Mouse (Mus musculus): ENCODE data around the gene Gm10570. TPM values are rescaled to one million over a fixed set of nuclear protein-coding genes. Genes with fewer than 3 reads are reported as not detected.
A peak's percentile ranks its signal among the peaks of the same experiment; 100 is the strongest.

Gene Gm10570
- polyA plus RNA-seq, 1 experiment = not detected

- Histone ChIP-seq H3K4me3 (ENCODE audit: insufficient read depth, low read length) (peak overlapping the region; percentile 57), H3K27ac (ENCODE audit: insufficient read depth, low read length) (no peak overlapping the region), H3K4me1 (ENCODE audit: control insufficient read depth, insufficient read depth, low read length) (peaks cover 5% of the 10 kb centered on the region; the same call in 1 of the 2 replicates)
- peak; percentile 29; the same call in 1 of the 2 replicates for TF ChIP-seq POLR2A (IDR thresholded peaks at IDR 0.05; ENCODE audit: low read depth, low read length)
- no peak for TF ChIP-seq CTCF (IDR thresholded peaks at IDR 0.05; ENCODE audit: borderline replicate concordance, insufficient read depth, low read length)
Observed at GRCm38 (mm10) chr4:130274346-130275015, 34.0 kb downstream of the Gm10570 start.

- TF ChIP-seq POLR2A (IDR thresholded peaks at IDR 0.05; ENCODE audit: low read depth, low read length) = peak; percentile 60
- no peak for TF ChIP-seq CTCF (IDR thresholded peaks at IDR 0.05; ENCODE audit: borderline replicate concordance, insufficient read depth, low read length)
- Histone ChIP-seq H3K4me1 (ENCODE audit: control insufficient read depth, insufficient read depth, low read length) (peaks cover 5% of the 10 kb centered on the region; the same call in 1 of the 2 replicates), H3K27ac (ENCODE audit: insufficient read depth, low read length) (peak overlapping the region; percentile 56), H3K4me3 (ENCODE audit: insufficient read depth, low read length) (peak overlapping the region; percentile 57)
Observed at GRCm38 (mm10) chr4:130273698-130274345, 34.7 kb downstream of the Gm10570 start.

- Histone ChIP-seq H3K4me1 (ENCODE audit: control insufficient read depth, insufficient read depth, low read length) (peaks cover 5% of the 10 kb centered on the region; the same call in 1 of the 2 replicates), H3K4me3 (ENCODE audit: insufficient read depth, low read length) (no peak overlapping the region), H3K27ac (ENCODE audit: insufficient read depth, low read length) (no peak overlapping the region)
- no peak for TF ChIP-seq CTCF (IDR thresholded peaks at IDR 0.05; ENCODE audit: borderline replicate concordance, insufficient read depth, low read length)
- no peak for TF ChIP-seq POLR2A (IDR thresholded peaks at IDR 0.05; ENCODE audit: low read depth, low read length)
Observed at GRCm38 (mm10) chr4:130270611-130271347, 37.7 kb downstream of the Gm10570 start.

GRCm38 (mm10) chr4:130270089-130270488 is 38.4 kb downstream of the Gm10570 start:
- Histone ChIP-seq H3K4me3 (ENCODE audit: insufficient read depth, low read length) (no peak overlapping the region), H3K27ac (ENCODE audit: insufficient read depth, low read length) (no peak overlapping the region), H3K4me1 (ENCODE audit: control insufficient read depth, insufficient read depth, low read length) (peaks cover 5% of the 10 kb centered on the region; the same call in 1 of the 2 replicates)
- TF ChIP-seq CTCF (IDR thresholded peaks at IDR 0.05; ENCODE audit: borderline replicate concordance, insufficient read depth, low read length) (no peak), POLR2A (IDR thresholded peaks at IDR 0.05; ENCODE audit: low read depth, low read length) (no peak)

GRCm38 (mm10) chr4:130268736-130269135 is 39.7 kb downstream of the Gm10570 start:
- Histone ChIP-seq H3K4me1 (ENCODE audit: control insufficient read depth, insufficient read depth, low read length) (peaks cover 5% of the 10 kb centered on the region; the same call in 1 of the 2 replicates), H3K27ac (ENCODE audit: insufficient read depth, low read length) (no peak overlapping the region), H3K4me3 (ENCODE audit: insufficient read depth, low read length) (no peak overlapping the region)
- TF ChIP-seq POLR2A (IDR thresholded peaks at IDR 0.05; ENCODE audit: low read depth, low read length) (no peak), CTCF (IDR thresholded peaks at IDR 0.05; ENCODE audit: borderline replicate concordance, insufficient read depth, low read length) (no peak)

GRCm38 (mm10) chr4:130267069-130267468 is 41.4 kb downstream of the Gm10570 start:
- Histone ChIP-seq H3K4me1 (ENCODE audit: control insufficient read depth, insufficient read depth, low read length) (no peaks in the 10 kb centered on the region), H3K4me3 (ENCODE audit: insufficient read depth, low read length) (no peak overlapping the region), H3K27ac (ENCODE audit: insufficient read depth, low read length) (no peak overlapping the region)
- TF ChIP-seq POLR2A (IDR thresholded peaks at IDR 0.05; ENCODE audit: low read depth, low read length) (no peak), CTCF (IDR thresholded peaks at IDR 0.05; ENCODE audit: borderline replicate concordance, insufficient read depth, low read length) (no peak)

GRCm38 (mm10) chr4:130266601-130267000 is 41.9 kb downstream of the Gm10570 start:
- no peaks in the 10 kb centered on the region for H3K4me1 ChIP-seq (ENCODE audit: control insufficient read depth, insufficient read depth, low read length)
- H3K27ac ChIP-seq (ENCODE audit: insufficient read depth, low read length) = no peak overlapping the region
- TF ChIP-seq CTCF (IDR thresholded peaks at IDR 0.05; ENCODE audit: borderline replicate concordance, insufficient read depth, low read length) (no peak), POLR2A (IDR thresholded peaks at IDR 0.05; ENCODE audit: low read depth, low read length) (no peak)
- H3K4me3 ChIP-seq (ENCODE audit: insufficient read depth, low read length) = no peak overlapping the region

GRCm38 (mm10) chr4:130264698-130265349 is 43.6 kb downstream of the Gm10570 start:
- Histone ChIP-seq H3K4me3 (ENCODE audit: insufficient read depth, low read length) (no peak overlapping the region), H3K4me1 (ENCODE audit: control insufficient read depth, insufficient read depth, low read length) (no peaks in the 10 kb centered on the region)
- no peak for TF ChIP-seq POLR2A (IDR thresholded peaks at IDR 0.05; ENCODE audit: low read depth, low read length)
- TF ChIP-seq CTCF (IDR thresholded peaks at IDR 0.05; ENCODE audit: borderline replicate concordance, insufficient read depth, low read length) = peak; percentile 60

GRCm38 (mm10) chr4:130264131-130264530 is 44.3 kb downstream of the Gm10570 start:
- TF ChIP-seq CTCF (IDR thresholded peaks at IDR 0.05; ENCODE audit: borderline replicate concordance, insufficient read depth, low read length) = no peak
- TF ChIP-seq POLR2A (IDR thresholded peaks at IDR 0.05; ENCODE audit: low read depth, low read length) = no peak
- no peak overlapping the region for H3K27ac ChIP-seq (ENCODE audit: insufficient read depth, low read length)
- no peak overlapping the region for H3K4me3 ChIP-seq (ENCODE audit: insufficient read depth, low read length)
- no peaks in the 10 kb centered on the region for H3K4me1 ChIP-seq (ENCODE audit: control insufficient read depth, insufficient read depth, low read length)

More at GRCm38 (mm10) chr4:130264698-130265349, 43.6 kb downstream of the Gm10570 start:
- no peak overlapping the region for H3K27ac ChIP-seq (ENCODE audit: insufficient read depth, low read length)

All from embryonic fibroblast, embryonic 13.5 days (primary cell).